Mouse (Mus musculus): ENCODE measurements around the gene E330017A01Rik. TPM values are rescaled to one million over a fixed set of nuclear protein-coding genes. Genes with fewer than 3 reads are reported as not detected.

E330017A01Rik gene
- polyA plus RNA-seq, 1 experiment from 2014 or later: not detected

DNA sequence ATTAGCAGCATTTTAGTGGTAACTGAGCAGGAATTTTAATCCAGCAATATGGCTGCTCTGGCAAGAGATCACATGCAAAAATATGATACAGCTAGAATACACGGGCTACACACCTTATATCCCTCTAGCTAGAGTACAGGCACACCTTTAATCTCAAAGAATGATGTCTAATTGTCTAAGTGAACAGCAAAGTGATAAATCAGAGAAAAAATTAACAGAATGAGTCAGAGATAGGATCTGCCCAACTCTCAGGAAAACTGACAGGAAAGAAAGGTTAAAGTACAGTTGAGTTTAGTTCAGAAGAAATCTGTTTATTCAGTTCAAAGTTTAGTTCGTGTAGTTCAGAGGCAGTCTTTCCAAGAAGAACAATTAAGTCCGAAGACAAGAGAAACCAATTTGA lies 47.2 kb downstream of the E330017A01Rik start:
- no peaks in the 10 kb centered on the region for H3K9me3 ChIP-seq (ENCODE audit: control insufficient read depth, low read length)
- H3K9ac ChIP-seq (ENCODE audit: low read length): no peak overlapping the region
- no peaks in the 10 kb centered on the region for H3K4me1 ChIP-seq (ENCODE audit: control insufficient read depth in 2 of 2, insufficient read depth in 2 of 2, low read length in 2 of 2)
- 82% methylated on average over 3 of the region's 3 CpGs for WGBS
- H3K27ac ChIP-seq (replicated peaks in 1 of 2; ENCODE audit: control insufficient read depth in 1 of 2, insufficient read depth in 1 of 2, low read depth in 2 of 2, low read length in 2 of 2): no peak overlapping the region
- ATAC-seq (ENCODE audit: insufficient number of reproducible peaks, insufficient read depth, low FRiP score, low read depth): no peak
- no peak overlapping the region for H3K4me2 ChIP-seq (ENCODE audit: low read length)
- no peaks in the 10 kb centered on the region for H3K27me3 ChIP-seq (ENCODE audit: control insufficient read depth, insufficient read depth, low read length)
- no peak overlapping the region for H3K4me3 ChIP-seq (ENCODE audit: control insufficient read depth in 1 of 2, insufficient read depth in 1 of 2, low read depth in 1 of 2, low read length in 2 of 2)
- H3K36me3 ChIP-seq (ENCODE audit: control insufficient read depth, insufficient read depth, low read length): no peaks in the 10 kb centered on the region

- no peak overlapping the region for H3K9ac ChIP-seq (ENCODE audit: low read length)
- H3K27ac ChIP-seq (replicated peaks in 1 of 2; ENCODE audit: control insufficient read depth in 1 of 2, insufficient read depth in 1 of 2, low read depth in 2 of 2, low read length in 2 of 2): no peak overlapping the region
- no peaks in the 10 kb centered on the region for H3K36me3 ChIP-seq (ENCODE audit: control insufficient read depth, insufficient read depth, low read length)
- H3K9me3 ChIP-seq (ENCODE audit: control insufficient read depth, low read length): no peaks in the 10 kb centered on the region
- no peaks in the 10 kb centered on the region for H3K27me3 ChIP-seq (ENCODE audit: control insufficient read depth, insufficient read depth, low read length)
- no peak overlapping the region for H3K4me3 ChIP-seq (ENCODE audit: control insufficient read depth in 1 of 2, insufficient read depth in 1 of 2, low read depth in 1 of 2, low read length in 2 of 2)
- ATAC-seq (ENCODE audit: insufficient number of reproducible peaks, insufficient read depth, low FRiP score, low read depth): no peak
- no peak overlapping the region for H3K4me2 ChIP-seq (ENCODE audit: low read length)
- no peaks in the 10 kb centered on the region for H3K4me1 ChIP-seq (ENCODE audit: control insufficient read depth in 2 of 2, insufficient read depth in 2 of 2, low read length in 2 of 2)
Measured at GRCm38 (mm10) chr16:58589444-58589843, 49.1 kb downstream of the E330017A01Rik start.

Other genes with a start within 250 kb of the E330017A01Rik start
- 21.1 and 23.7 TPM in 2 replicates for gene Dcbld2, start 230.3 kb downstream of the E330017A01Rik start, polyA plus RNA-seq (2014; fragmentation: Nextera tagmentation; extraction: Ambion mirVana)
- 11.4 and 16.0 TPM in 2 replicates for gene St3gal6, start 114.5 kb downstream of the E330017A01Rik start, polyA plus RNA-seq (2014; fragmentation: Nextera tagmentation; extraction: Ambion mirVana)
- gene Gm813, start 21.8 kb downstream of the E330017A01Rik start, polyA plus RNA-seq (2014; fragmentation: Nextera tagmentation; extraction: Ambion mirVana): not detected in 2 replicates
- gene Cpox, start 31.6 kb upstream of the E330017A01Rik start, polyA plus RNA-seq (2014; fragmentation: Nextera tagmentation; extraction: Ambion mirVana): 38.4 and 41.3 TPM in 2 replicates
- gene Gpr15, start 80.3 kb upstream of the E330017A01Rik start, polyA plus RNA-seq (2014; fragmentation: Nextera tagmentation; extraction: Ambion mirVana): not detected in 2 replicates
- 106 and 111 TPM in 2 replicates for gene Cldnd1, start 89.2 kb upstream of the E330017A01Rik start, polyA plus RNA-seq (2014; fragmentation: Nextera tagmentation; extraction: Ambion mirVana)
- gene Olfr172, start 124.4 kb upstream of the E330017A01Rik start, polyA plus RNA-seq (2014; fragmentation: Nextera tagmentation; extraction: Ambion mirVana): not detected in 2 replicates
- gene Olfr173, start 161.5 kb upstream of the E330017A01Rik start, polyA plus RNA-seq (2014; fragmentation: Nextera tagmentation; extraction: Ambion mirVana): not detected in 2 replicates
- gene Olfr175-ps1, start 188.0 kb upstream of the E330017A01Rik start, polyA plus RNA-seq (2014; fragmentation: Nextera tagmentation; extraction: Ambion mirVana): not detected in 2 replicates
- gene Olfr177, start 236.0 kb upstream of the E330017A01Rik start, polyA plus RNA-seq (2014; fragmentation: Nextera tagmentation; extraction: Ambion mirVana): not detected in 2 replicates

Data from heart, embryonic 14.5 days (tissue).